Mouse (Mus musculus) left cerebral cortex, postnatal 14 days (tissue): Measurements from ENCODE around the gene Rapgefl1. TPM values are rescaled to one million over a fixed set of nuclear protein-coding genes. Genes with fewer than 3 reads are reported as not detected.
A peak's percentile ranks its signal among the peaks of the same experiment; 100 is the strongest.
"Not testable (repeated sequence)": the region's sequence is repeated elsewhere in the genome, so short reads cannot be mapped to it uniquely, and the experiment has no call there.

Experiments
- DNase-seq, 2 experiments: peaks; one replicate each; pipeline ENCODE4 v3.0.0; 2021 to 2022; ENCODE audit warnings: low spot score in 2 of 2, mixed read lengths in 1 of 2
- intact Hi-C: fragments of 180-260 bp; cut with DNase I; formaldehyde crosslinking; loops from one replicate; pipeline ENCODE4 v1.15.1; 2025
- total RNA-seq, 2 experiments: library from RNA; stranded (reverse); gene quantifications; 2 replicates each; pipeline ENCODE4 v1.2.3; 2021

Rapgefl1 gene
- total RNA-seq, 2 experiments from 2014 or later, result 141 to 143 TPM

GRCm38 (mm10) chr11:98808417-98808816, 28.2 kb upstream of the Rapgefl1 start:
- intact Hi-C loops, result no loop called here
- DNase-seq, result no peak

- DNase-seq, result peak; percentile 99
- intact Hi-C loops, result no loop called here
Measured at GRCm38 (mm10) chr11:98809457-98810290, 26.9 kb upstream of the Rapgefl1 start.

- intact Hi-C loops, result no loop called here
- DNase-seq, result no peak
Measured at GRCm38 (mm10) chr11:98810686-98811085, 25.9 kb upstream of the Rapgefl1 start.

- DNase-seq, result no peak
- intact Hi-C loops, result no loop called here
Measured at GRCm38 (mm10) chr11:98816706-98817239, 19.8 kb upstream of the Rapgefl1 start.

- intact Hi-C loops, result no loop called here
- no peak for DNase-seq
Measured at GRCm38 (mm10) chr11:98820968-98821367, 15.6 kb upstream of the Rapgefl1 start.

- intact Hi-C loops, DNase-seq: not testable (repeated sequence)
Measured at GRCm38 (mm10) chr11:98826071-98826470, 10.5 kb upstream of the Rapgefl1 start.

- DNase-seq, result no peak
- intact Hi-C loops, result no loop called here
Measured at GRCm38 (mm10) chr11:98827877-98828276, 8.7 kb upstream of the Rapgefl1 start.

GRCm38 (mm10) chr11:98829091-98829775, 7.4 kb upstream of the Rapgefl1 start:
- DNase-seq, result no peak
- intact Hi-C loops, result no loop called here

GRCm38 (mm10) chr11:98829875-98830274, 6.7 kb upstream of the Rapgefl1 start:
- DNase-seq, result no peak
- intact Hi-C loops, result no loop called here

- DNase-seq, result peak; percentile 51 to 63
- intact Hi-C loops, result no loop called here
Measured at GRCm38 (mm10) chr11:98835296-98835695, 1.3 kb upstream of the Rapgefl1 start.

GRCm38 (mm10) chr11:98835725-98836124, 860 bp upstream of the Rapgefl1 start:
- intact Hi-C loops, result no loop called here
- peak in 1 of 2 experiments; percentile 66 for DNase-seq

GRCm38 (mm10) chr11:98836128-98836527, 457 bp upstream of the Rapgefl1 start:
- intact Hi-C loops, result no loop called here

GRCm38 (mm10) chr11:98837231-98837704, 683 bp downstream of the Rapgefl1 start:
- DNase-seq, result peak in 1 of 2 experiments; percentile 44
- intact Hi-C loops, result no loop called here

More at GRCm38 (mm10) chr11:98836128-98836527, 457 bp upstream of the Rapgefl1 start:
- DNase-seq, result no peak

- DNase-seq, result no peak
- intact Hi-C loops, result no loop called here
Measured at GRCm38 (mm10) chr11:98837917-98838316, 1.3 kb downstream of the Rapgefl1 start.

GRCm38 (mm10) chr11:98838512-98838911, 1.9 kb downstream of the Rapgefl1 start:
- DNase-seq, result peak; percentile 74 to 88
- intact Hi-C loops, result no loop called here

GRCm38 (mm10) chr11:98839402-98839801, 2.8 kb downstream of the Rapgefl1 start:
- intact Hi-C loops, result no loop called here
- no peak for DNase-seq

- DNase-seq, result no peak
- intact Hi-C loops, result no loop called here
Measured at GRCm38 (mm10) chr11:98839897-98840296, 3.3 kb downstream of the Rapgefl1 start.

- intact Hi-C loops, result no loop called here
Measured at GRCm38 (mm10) chr11:98846016-98846415, 9.4 kb downstream of the Rapgefl1 start.

GRCm38 (mm10) chr11:98846865-98847604, 10.4 kb downstream of the Rapgefl1 start:
- intact Hi-C loops, result no loop called here

More at GRCm38 (mm10) chr11:98846016-98846415, 9.4 kb downstream of the Rapgefl1 start:
- no peak for DNase-seq

More at GRCm38 (mm10) chr11:98846865-98847604, 10.4 kb downstream of the Rapgefl1 start:
- no peak for DNase-seq
